Mouse (Mus musculus) CH12.LX (cell line): Measurements from ENCODE around the gene Skap1. TPM values are rescaled to one million over a fixed set of nuclear protein-coding genes. Genes with fewer than 3 reads are reported as not detected.

ENCODE experiments used
- DNase-seq: peaks from one replicate; pipeline ENCODE4 v3.0.0-alpha.2; 2013; ENCODE audit errors: extremely low read depth
- H3K27ac ChIP-seq: 2 replicates; pipeline ENCODE4 v1.5.1; 2012; ENCODE audit warnings: low read depth, mild to moderate bottlenecking, control low read depth, moderate library complexity; ENCODE audit not compliant: insufficient read depth
- H3K27me3 ChIP-seq: replicated peaks from 2 replicates; pipeline ENCODE3; 2012; ENCODE audit warnings: inconsistent platforms
- H3K36me3 ChIP-seq, 2 experiments: replicated peaks in 1 of 2; 2 replicates each; pipeline versions ENCODE3 to v1.6.1; 2012; ENCODE audit warnings: inconsistent platforms in 1 of 2, low read length in 1 of 2, mild to moderate bottlenecking in 1 of 2, mixed read lengths in 1 of 2, moderate library complexity in 1 of 2; ENCODE audit not compliant: control insufficient read depth in 1 of 2, insufficient read depth in 1 of 2
- H3K4me1 ChIP-seq, 2 experiments: 2 replicates each; pipeline ENCODE4 v1.6.1; 2012; ENCODE audit warnings: inconsistent platforms in 1 of 2, moderate library complexity in 1 of 2; ENCODE audit not compliant: insufficient read depth in 2 of 2, control insufficient read depth in 1 of 2
- H3K4me2 ChIP-seq: 2 replicates; pipeline ENCODE4 v1.6.1; 2012; ENCODE audit warnings: low read depth, mild to moderate bottlenecking, control low read depth; ENCODE audit not compliant: poor library complexity, insufficient read depth, severe bottlenecking
- H3K4me3 ChIP-seq, 3 experiments: fragments of 150-350 bp in 1 of 3; sonication (generic) in 1 of 3; replicated peaks in 1 of 3; 2 replicates each; pipeline versions ENCODE3 to v1.5.1; 2011 to 2012; ENCODE audit warnings: low read depth in 2 of 3, low read length in 2 of 3, mild to moderate bottlenecking in 2 of 3, moderate library complexity in 2 of 3, control low read depth in 1 of 3, improper control_type of control experiment in 1 of 3, inconsistent platforms in 1 of 3, mixed read lengths in 1 of 3; ENCODE audit not compliant: poor library complexity in 1 of 3
- H3K79me2 ChIP-seq: replicated peaks from 2 replicates; pipeline ENCODE4 v1.6.1; 2012; ENCODE audit warnings: mild to moderate bottlenecking, moderate library complexity; ENCODE audit not compliant: control insufficient read depth, poor library complexity, insufficient read depth, severe bottlenecking; ENCODE audit errors: extremely low read depth
- H3K9ac ChIP-seq: 2 replicates; pipeline ENCODE4 v1.6.1; 2012; ENCODE audit warnings: low read depth, mild to moderate bottlenecking, control low read depth, moderate library complexity; ENCODE audit not compliant: insufficient read depth
- H3K9me3 ChIP-seq: replicated peaks from 2 replicates; pipeline ENCODE3; 2012; ENCODE audit warnings: low read length, inconsistent platforms, mixed read lengths
- BHLHE40 ChIP-seq: IDR thresholded peaks from 2 replicates; pipeline ENCODE4 v1.6.1; 2011; ENCODE audit warnings: mild to moderate bottlenecking, low read depth, low read length, improper control_type of control experiment
- CHD2 ChIP-seq: IDR thresholded peaks from 2 replicates; pipeline ENCODE4 v1.6.1; 2011; ENCODE audit warnings: low read length, improper control_type of control experiment
- CTCF ChIP-seq, 2 experiments: IDR thresholded peaks in 1 of 2; conservative IDR thresholded peaks in 1 of 2; 2 replicates each; pipeline ENCODE4 v1.5.1; 2011 to 2012; ENCODE audit warnings: low read depth in 2 of 2, low read length in 2 of 2, improper control_type of control experiment in 1 of 2, inconsistent platforms in 1 of 2, mild to moderate bottlenecking in 1 of 2, moderate library complexity in 1 of 2
- ELF1 ChIP-seq: IDR thresholded peaks from 2 replicates; pipeline ENCODE4 v1.6.1; 2014; ENCODE audit warnings: low read depth, mild to moderate bottlenecking, inconsistent platforms, low read length, improper control_type of control experiment
- EP300 ChIP-seq: IDR thresholded peaks from 2 replicates; pipeline ENCODE4 v1.6.1; 2011; ENCODE audit warnings: low read length, improper control_type of control experiment
- ETS1 ChIP-seq: conservative IDR thresholded peaks from 2 replicates; pipeline ENCODE4 v1.6.1; 2012; ENCODE audit warnings: low read depth, mild to moderate bottlenecking, inconsistent platforms, low read length, improper control_type of control experiment, moderate library complexity
- GABPA ChIP-seq: IDR thresholded peaks from 2 replicates; pipeline ENCODE4 v1.6.1; 2012; ENCODE audit warnings: low read depth, low read length, improper control_type of control experiment, inconsistent platforms; ENCODE audit not compliant: insufficient replicate concordance
- HCFC1 ChIP-seq: IDR thresholded peaks from 2 replicates; pipeline ENCODE4 v1.6.1; 2012; ENCODE audit warnings: low read depth, mild to moderate bottlenecking, inconsistent platforms, low read length, improper control_type of control experiment
- IRF4 ChIP-seq: IDR thresholded peaks from 2 replicates; pipeline ENCODE4 v1.6.1; 2014; ENCODE audit warnings: low read depth, mild to moderate bottlenecking, inconsistent platforms, low read length, improper control_type of control experiment
- JUN ChIP-seq: IDR thresholded peaks from 2 replicates; pipeline ENCODE4 v1.6.1; 2011; ENCODE audit warnings: low read depth, mild to moderate bottlenecking, low read length, improper control_type of control experiment, moderate library complexity; ENCODE audit not compliant: insufficient read depth
- JUND ChIP-seq: conservative IDR thresholded peaks from 2 replicates; pipeline ENCODE4 v1.6.1; 2011; ENCODE audit warnings: low read depth, low read length, improper control_type of control experiment
- KAT2A ChIP-seq: IDR thresholded peaks from 2 replicates; pipeline ENCODE4 v1.6.1; 2012; ENCODE audit warnings: low read length, improper control_type of control experiment, inconsistent platforms; ENCODE audit not compliant: insufficient replicate concordance
- MAFK ChIP-seq: IDR thresholded peaks from 2 replicates; pipeline ENCODE4 v1.6.1; 2011; ENCODE audit warnings: low read length, improper control_type of control experiment; ENCODE audit not compliant: insufficient replicate concordance
- MAX ChIP-seq: IDR thresholded peaks from 2 replicates; pipeline ENCODE4 v1.6.1; 2011; ENCODE audit warnings: low read length, improper control_type of control experiment
- MAZ ChIP-seq: IDR thresholded peaks from 2 replicates; pipeline ENCODE4 v1.6.1; 2012; ENCODE audit warnings: low read depth, mild to moderate bottlenecking, inconsistent platforms, low read length, improper control_type of control experiment, moderate library complexity
- MEF2A ChIP-seq: IDR thresholded peaks from 2 replicates; pipeline ENCODE4 v1.6.1; 2014; ENCODE audit warnings: low read depth, mild to moderate bottlenecking, inconsistent platforms, low read length, improper control_type of control experiment, borderline replicate concordance
- NELFE ChIP-seq: IDR thresholded peaks from 2 replicates; pipeline ENCODE4 v1.6.1; 2011; ENCODE audit warnings: low read depth, low read length, improper control_type of control experiment
- NRF1 ChIP-seq: IDR thresholded peaks from 2 replicates; pipeline ENCODE4 v1.6.1; 2014; ENCODE audit warnings: low read depth, mild to moderate bottlenecking, inconsistent platforms, low read length, improper control_type of control experiment, moderate library complexity
- PAX5 ChIP-seq: IDR thresholded peaks from 2 replicates; pipeline ENCODE4 v1.6.1; 2012; ENCODE audit warnings: low read length, inconsistent platforms, mixed read lengths
- POLR2A ChIP-seq: IDR thresholded peaks from 2 replicates; pipeline ENCODE4 v1.6.1; 2011; ENCODE audit warnings: low read depth, mild to moderate bottlenecking, improper control_type of control experiment, low read length
- POLR2AphosphoS2 ChIP-seq: IDR thresholded peaks from 2 replicates; pipeline ENCODE4 v1.6.1; 2011; ENCODE audit warnings: low read depth, low read length, improper control_type of control experiment
- RAD21 ChIP-seq: IDR thresholded peaks from 2 replicates; pipeline ENCODE4 v1.6.1; 2011; ENCODE audit warnings: low read depth, mild to moderate bottlenecking, low read length, improper control_type of control experiment, moderate library complexity
- SIN3A ChIP-seq: IDR thresholded peaks from 2 replicates; pipeline ENCODE4 v1.6.1; 2012; ENCODE audit warnings: low read length, improper control_type of control experiment, inconsistent platforms
- SMC3 ChIP-seq: IDR thresholded peaks from 2 replicates; pipeline ENCODE4 v1.6.1; 2011; ENCODE audit warnings: low read depth, low read length, improper control_type of control experiment
- TBP ChIP-seq: conservative IDR thresholded peaks from 2 replicates; pipeline ENCODE4 v1.6.1; 2011; ENCODE audit warnings: low read depth, low read length, improper control_type of control experiment
- USF1 ChIP-seq: IDR thresholded peaks from 2 replicates; pipeline ENCODE4 v1.6.1; 2014; ENCODE audit warnings: low read depth, mild to moderate bottlenecking, inconsistent platforms, low read length, improper control_type of control experiment
- USF2 ChIP-seq: conservative IDR thresholded peaks from 2 replicates; pipeline ENCODE4 v1.6.1; 2011; ENCODE audit warnings: low read depth, low read length, improper control_type of control experiment
- ZC3H11A ChIP-seq: IDR thresholded peaks from 2 replicates; pipeline ENCODE4 v1.6.1; 2012; ENCODE audit warnings: low read depth, mild to moderate bottlenecking, inconsistent platforms, low read length, improper control_type of control experiment
- ZKSCAN1 ChIP-seq: IDR thresholded peaks from 2 replicates; pipeline ENCODE4 v1.6.1; 2012; ENCODE audit warnings: low read depth, inconsistent platforms, low read length, improper control_type of control experiment, borderline replicate concordance
- ZNF384 ChIP-seq: IDR thresholded peaks from 2 replicates; pipeline ENCODE4 v1.6.1; 2012; ENCODE audit warnings: low read depth, low read length, improper control_type of control experiment, inconsistent platforms
- dilution Hi-C: fragments of 300-500 bp; cut with MboI; formaldehyde crosslinking; loops from 2 replicates; pipeline ENCODE4 v1.14.3; 2020; ENCODE audit warnings: low sequenced_read_pairs; ENCODE audit not compliant: extremely low pct_unique_long_range_greater_than_20kb, extremely low pct_ligation_motif_present
- in situ Hi-C: fragments of 300-500 bp; cut with MboI; formaldehyde crosslinking; loops from 3 replicates; pipeline ENCODE4 v1.14.3; 2019; ENCODE audit warnings: low sequenced_read_pairs, low pct_ligation_motif_present, low pct_unique_long_range_greater_than_20kb, mixed read lengths
- polyA plus RNA-seq: library from polyadenylated mRNA; unstranded; fragments of >175 nt; gene quantifications from 2 replicates; pipeline ENCODE4 v1.2.1, GENCODE M21; 2012; ENCODE audit warnings: low read depth; ENCODE audit not compliant: insufficient read length
- total RNA-seq, 2 experiments: library from RNA; depleted of rRNA; stranded (reverse); fragments of 300-350 nt in 1 of 2; fragments of >200 nt in 1 of 2; gene quantifications; 2 replicates each; pipeline ENCODE4 v1.2.3; 2012 to 2014

Skap1 gene
- total and polyA plus RNA-seq, 3 experiments = not detected

- Histone ChIP-seq H3K4me2 (peak overlapping the region; percentile 53), H3K4me3 (no peak overlapping the region)
These were observed 155.6 kb downstream of the Skap1 start for GRCm38 (mm10) chr11:96620006-96620405.

GRCm38 (mm10) chr11:96620660-96621059 lies 156.3 kb downstream of the Skap1 start:
- Histone ChIP-seq H3K79me2 (no peaks in the 10 kb centered on the region), H3K4me2 (peak overlapping the region; percentile 99), H3K36me3 (no peaks in the 10 kb centered on the region), H3K27me3 (peaks cover 33% of the 10 kb centered on the region), H3K27ac (no peak overlapping the region), H3K9me3 (no peaks in the 10 kb centered on the region), H3K4me1 (peaks cover 0 to 3% of the 10 kb centered on the region in 2 experiments; a peak in 2 of 4 replicates), H3K9ac (no peak overlapping the region), H3K4me3 (no peak overlapping the region)
- in situ Hi-C loops = no loop called here
- no peak for DNase-seq
- TF ChIP-seq EP300 = no peak
- no peak for TF ChIP-seq IRF4
- TF ChIP-seq USF2 = no peak
- TF ChIP-seq CHD2 = no peak
- TF ChIP-seq JUN = no peak
- no peak for TF ChIP-seq MAX
- no peak for TF ChIP-seq ZNF384
- TF ChIP-seq SIN3A = no peak
- TF ChIP-seq PAX5 = no peak
- no peak for TF ChIP-seq MEF2A
- no peak for TF ChIP-seq TBP
- TF ChIP-seq USF1 = no peak
- no peak for TF ChIP-seq BHLHE40
- no peak for TF ChIP-seq POLR2AphosphoS2
- no peak for TF ChIP-seq NELFE
- no peak for TF ChIP-seq GABPA
- TF ChIP-seq NRF1 = no peak
- no peak for TF ChIP-seq MAFK
- no peak for TF ChIP-seq SMC3
- no peak for TF ChIP-seq POLR2A
- dilution Hi-C loops = no loop called here

More at GRCm38 (mm10) chr11:96620006-96620405, 155.6 kb downstream of the Skap1 start:
- Histone ChIP-seq H3K79me2 (no peaks in the 10 kb centered on the region), H3K4me1 (peaks cover 0 to 3% of the 10 kb centered on the region in 2 experiments; a peak in 2 of 4 replicates), H3K9me3 (no peaks in the 10 kb centered on the region), H3K36me3 (no peaks in the 10 kb centered on the region), H3K27ac (no peak overlapping the region), H3K9ac (no peak overlapping the region), H3K27me3 (peaks cover 36% of the 10 kb centered on the region)
- in situ Hi-C loops (no loop called here), dilution Hi-C loops (no loop called here)
- DNase-seq = no peak
- TF ChIP-seq KAT2A (no peak), CTCF (conservative IDR thresholded peaks at IDR 0.05 in 1 of 2, IDR thresholded peaks at IDR 0.05 in 1 of 2; ENCODE audit: low read depth in 2 of 2, low read length in 2 of 2) (no peak), ELF1 (no peak), IRF4 (no peak), PAX5 (no peak), HCFC1 (no peak), ZKSCAN1 (no peak), SMC3 (no peak), ETS1 (no peak), MAZ (no peak), ZC3H11A (no peak), RAD21 (no peak), JUND (no peak), SIN3A (no peak)
- TF ChIP-seq, all 38 proteins: peak for 0
